Mouse (Mus musculus) kidney, adult 11 months (tissue): Measurements from ENCODE around the gene Col6a4.

Source experiments
- DNase-seq: peaks from one replicate; pipeline ENCODE4 v3.0.0; 2022

The Col6a4 gene

GRCm38 (mm10) chr9:106071651-106072050 is 24.9 kb downstream of the Col6a4 start:
- no peak for DNase-seq

DNA sequence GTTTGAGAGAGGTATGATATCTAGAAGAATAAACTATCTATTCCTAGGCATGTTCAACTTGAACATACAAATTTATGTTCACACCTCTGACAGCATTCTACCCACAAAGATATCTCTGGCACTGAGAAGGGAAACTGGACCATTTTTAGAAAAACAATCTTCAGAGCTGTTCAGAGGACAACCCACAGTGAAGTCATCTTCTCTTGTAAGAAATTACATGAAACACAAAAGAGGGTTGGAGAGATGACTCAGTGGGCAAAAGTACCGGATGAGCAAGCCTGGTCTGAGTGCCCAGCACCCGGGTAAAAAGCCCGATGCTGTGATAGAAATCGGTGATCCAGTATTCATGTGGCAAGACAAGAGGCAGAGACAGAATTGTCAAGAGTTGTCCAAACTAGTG is 43.1 kb downstream of the Col6a4 start:
- DNase-seq = no peak

GRCm38 (mm10) chr9:106043921-106044503 is 52.6 kb downstream of the Col6a4 start:
- no peak for DNase-seq

GRCm38 (mm10) chr9:106039915-106040659 is 56.5 kb downstream of the Col6a4 start:
- no peak for DNase-seq

DNA sequence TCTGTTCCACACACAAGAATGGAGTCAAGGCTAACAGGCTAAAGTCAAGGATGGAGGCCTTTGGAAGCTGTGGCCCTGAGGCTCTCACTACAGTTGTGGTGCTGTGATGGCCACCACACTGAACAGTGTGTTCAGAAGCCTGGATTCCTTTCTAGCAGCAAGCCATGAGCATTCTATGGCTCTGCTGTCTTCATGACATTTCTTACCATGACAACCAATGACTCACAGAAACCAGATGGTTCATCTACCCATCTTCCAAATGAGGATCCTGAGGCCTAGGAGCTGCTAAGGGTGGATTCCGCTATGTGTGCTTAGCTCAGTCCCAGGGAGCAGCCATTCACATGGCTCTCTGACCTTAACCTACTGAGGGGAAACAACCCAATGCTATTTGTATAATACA is 57.3 kb downstream of the Col6a4 start:
- DNase-seq = no peak

DNA sequence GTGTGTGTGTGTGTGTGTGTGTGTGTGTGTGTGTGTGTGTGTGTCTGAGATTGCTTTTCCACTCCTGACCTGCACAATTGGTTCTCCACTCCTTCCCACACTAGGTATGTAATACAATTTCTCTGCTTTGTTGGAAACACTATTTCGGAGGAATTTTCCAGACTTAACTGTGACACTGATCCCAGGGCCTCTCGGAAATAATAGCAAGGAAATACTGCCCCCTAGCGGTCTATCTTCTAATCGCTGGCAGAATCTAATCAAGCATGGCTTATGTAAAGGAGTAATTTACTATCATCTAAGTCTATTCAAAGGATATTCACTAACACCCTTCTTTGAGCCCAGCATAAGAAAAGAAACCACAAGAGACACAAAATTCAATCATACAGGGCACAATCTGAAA is 57.7 kb downstream of the Col6a4 start:
- DNase-seq = no peak

DNA sequence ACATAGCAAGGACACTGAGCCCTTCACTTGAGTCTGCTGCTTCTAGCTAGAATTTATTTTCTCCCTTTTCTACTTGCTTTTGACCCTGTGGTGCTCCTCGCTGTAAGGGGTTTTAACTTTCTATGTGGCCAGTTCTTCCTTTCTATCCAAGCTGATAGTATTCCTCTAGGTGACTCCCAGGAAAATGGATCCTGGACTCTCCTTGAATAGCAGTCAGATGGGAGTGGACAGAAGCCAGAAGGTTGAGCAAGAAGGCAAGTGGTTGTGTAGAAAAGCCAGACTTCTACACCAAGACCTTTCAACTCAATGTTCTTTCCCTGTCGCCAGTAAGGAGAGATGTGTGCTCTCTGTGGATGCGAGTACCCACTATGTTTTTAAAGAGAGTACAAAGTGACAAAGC is 80.9 kb downstream of the Col6a4 start:
- DNase-seq = no peak

DNA sequence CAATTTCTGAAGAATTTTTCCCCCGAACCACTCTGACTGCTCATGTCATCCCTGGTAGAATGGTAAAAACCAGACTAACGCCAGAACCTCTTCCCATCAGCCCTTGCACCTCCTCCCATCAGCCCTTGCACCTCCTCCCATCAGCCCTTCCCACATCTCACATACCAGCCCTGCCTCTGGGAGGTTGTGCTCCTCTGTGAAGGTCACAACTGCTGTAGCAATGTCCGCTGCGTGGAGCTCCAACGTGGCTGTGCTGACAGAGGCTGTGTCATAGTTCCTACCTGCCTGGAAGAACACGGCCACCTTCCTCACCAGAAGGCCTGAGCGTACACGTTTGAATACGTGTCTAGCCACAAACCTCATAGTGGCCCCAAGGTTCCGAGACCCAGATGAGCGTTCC is 83.4 kb downstream of the Col6a4 start:
- DNase-seq = no peak

- no peak for DNase-seq
Observed at GRCm38 (mm10) chr9:105997955-105998354, 98.6 kb downstream of the Col6a4 start.

DNA sequence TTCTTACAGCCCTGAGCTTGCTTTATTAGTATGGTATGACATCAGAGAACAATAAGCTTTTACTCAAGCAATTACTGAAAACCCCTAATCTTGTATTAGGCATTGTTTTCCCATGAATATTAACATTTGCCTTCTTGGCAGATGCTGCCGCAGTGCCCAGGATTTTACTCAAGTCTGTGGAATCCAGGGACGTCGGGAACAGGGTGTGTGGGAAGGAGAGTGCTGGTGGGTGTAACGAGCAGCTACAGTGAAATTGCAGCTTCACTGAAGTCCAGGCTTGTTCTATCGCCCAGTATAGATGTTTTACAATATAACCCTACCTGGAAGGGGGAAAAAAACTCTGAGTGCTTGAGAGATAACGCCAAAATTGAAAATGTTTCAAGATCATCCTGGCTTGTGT is 104.2 kb downstream of the Col6a4 start:
- no peak for DNase-seq

- DNase-seq = no peak
Observed at GRCm38 (mm10) chr9:105990099-105990498, 106.5 kb downstream of the Col6a4 start.

DNA sequence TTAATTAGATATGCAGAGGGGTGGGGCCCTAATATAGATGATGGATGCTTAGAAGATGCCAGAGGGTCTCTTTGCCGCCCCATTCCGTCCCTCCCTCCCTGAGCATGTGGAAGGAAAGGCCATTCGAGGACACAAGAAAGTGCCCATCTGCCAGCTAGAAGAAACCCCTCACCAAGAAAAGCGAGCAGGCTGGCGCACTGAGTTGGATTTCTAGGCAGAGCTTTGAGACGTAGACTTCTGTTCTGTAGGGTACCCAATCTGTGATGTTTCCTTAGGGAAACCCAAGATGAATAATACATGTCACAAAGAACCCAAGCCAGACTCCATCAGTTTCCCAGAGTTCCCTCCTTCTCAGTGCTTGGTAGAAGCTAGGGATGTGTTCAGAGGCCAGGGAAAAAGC is 107.1 kb downstream of the Col6a4 start:
- no peak for DNase-seq

DNA sequence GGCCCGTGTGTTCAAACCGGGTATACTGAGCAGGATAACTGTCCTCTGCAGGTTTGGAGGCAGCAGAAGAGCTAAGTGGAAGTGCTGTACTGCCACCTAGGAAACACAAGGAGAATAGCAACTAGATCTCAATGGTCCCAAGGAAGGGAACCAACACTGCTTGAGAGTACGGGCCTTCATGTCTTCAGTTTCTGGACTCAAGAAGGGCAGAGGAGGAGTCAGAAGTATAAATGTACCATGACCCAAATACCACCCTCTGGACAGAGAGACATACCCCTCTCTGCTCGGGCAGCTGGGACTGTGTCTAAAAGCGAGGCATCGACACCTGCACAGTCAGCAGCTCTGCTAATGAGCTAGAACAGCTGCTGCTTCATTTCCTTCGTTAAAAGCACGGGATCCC is 108.5 kb downstream of the Col6a4 start:
- DNase-seq = no peak

DNA sequence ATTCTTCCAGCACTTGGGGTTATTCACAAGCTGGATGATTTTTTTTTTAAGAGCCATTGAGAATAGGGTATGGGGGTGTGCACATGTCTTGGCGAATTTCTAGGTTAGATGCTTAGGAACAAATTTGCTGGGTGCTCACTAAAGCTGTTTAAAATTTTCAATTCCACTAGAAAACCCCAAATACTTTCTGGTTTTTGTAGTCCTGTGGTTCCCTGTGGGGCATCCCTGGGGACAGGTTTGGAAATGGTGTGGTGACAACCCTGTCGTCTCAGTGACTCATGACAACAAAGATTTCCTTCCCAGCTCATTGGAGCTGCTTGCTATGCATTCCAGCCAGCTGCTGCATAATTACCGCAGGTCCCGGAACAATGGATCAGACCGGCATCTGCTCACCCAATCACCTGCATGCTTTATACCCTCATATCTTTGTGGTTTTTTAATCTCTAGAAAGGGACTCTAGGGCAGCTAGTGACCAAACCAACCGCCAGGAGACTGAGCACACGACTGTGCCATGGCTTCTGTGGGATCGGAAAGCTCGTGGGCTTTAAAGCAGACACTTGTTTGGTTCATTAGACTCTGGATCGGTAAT is 111.6 kb downstream of the Col6a4 start:
- DNase-seq = no peak

DNA sequence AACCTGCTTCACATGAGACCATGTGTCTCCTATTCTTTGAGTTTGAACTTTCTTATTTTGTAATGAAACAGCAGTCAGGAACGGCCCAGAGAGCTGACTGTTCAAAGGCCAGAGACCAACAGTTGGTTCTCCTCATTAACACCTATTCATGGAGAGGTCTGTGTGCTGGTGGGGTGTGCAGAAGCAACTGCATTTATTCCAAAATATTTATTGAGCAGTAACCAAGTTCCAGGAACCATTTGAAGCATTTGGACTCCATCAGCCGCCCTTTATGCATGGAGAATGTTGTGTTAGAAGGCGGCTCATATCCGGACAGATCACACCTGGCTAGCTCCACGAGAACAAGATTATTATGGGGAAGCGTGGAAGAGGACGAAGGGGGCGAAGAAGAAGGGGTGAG is 118.1 kb downstream of the Col6a4 start:
- no peak for DNase-seq

DNA sequence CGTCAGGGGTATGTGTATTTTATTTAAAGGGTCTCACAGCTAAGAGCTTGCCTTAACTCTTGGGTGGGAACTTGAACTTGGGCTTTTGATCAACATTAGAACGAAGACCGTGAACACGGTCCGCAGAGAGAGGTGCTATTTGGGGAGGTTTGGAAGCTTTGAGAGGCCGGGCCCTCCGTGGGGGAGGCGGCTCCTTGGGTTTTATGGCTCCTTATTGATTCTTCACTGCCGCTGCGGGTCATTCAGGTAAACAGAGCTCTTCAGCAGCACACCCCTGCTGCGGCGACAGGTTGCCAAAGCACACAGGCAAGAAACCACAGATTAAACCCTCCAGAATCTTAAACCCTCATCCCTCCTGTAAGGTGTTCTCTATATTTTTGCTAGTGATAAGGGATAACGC is 119.7 kb downstream of the Col6a4 start:
- DNase-seq = no peak

DNA sequence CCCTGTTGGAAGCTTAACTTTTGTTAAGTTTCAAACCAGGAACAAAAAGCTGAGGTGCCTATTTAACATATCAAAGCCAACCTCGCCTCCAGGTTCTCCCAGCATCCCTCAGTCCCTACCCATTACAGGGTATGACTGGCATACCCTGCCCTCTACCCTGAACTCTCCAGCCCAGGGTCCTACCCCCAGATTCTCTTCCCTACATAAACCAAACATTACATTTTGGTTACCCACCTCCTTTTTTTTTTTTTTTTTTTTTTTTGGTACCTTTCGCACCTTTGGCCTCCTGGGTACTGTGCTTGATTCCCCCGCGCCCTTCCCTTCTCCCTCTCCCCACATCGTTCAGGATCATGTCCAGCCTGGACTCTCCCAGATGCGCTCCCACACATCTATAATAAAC is 120.3 kb downstream of the Col6a4 start:
- no peak for DNase-seq

DNA sequence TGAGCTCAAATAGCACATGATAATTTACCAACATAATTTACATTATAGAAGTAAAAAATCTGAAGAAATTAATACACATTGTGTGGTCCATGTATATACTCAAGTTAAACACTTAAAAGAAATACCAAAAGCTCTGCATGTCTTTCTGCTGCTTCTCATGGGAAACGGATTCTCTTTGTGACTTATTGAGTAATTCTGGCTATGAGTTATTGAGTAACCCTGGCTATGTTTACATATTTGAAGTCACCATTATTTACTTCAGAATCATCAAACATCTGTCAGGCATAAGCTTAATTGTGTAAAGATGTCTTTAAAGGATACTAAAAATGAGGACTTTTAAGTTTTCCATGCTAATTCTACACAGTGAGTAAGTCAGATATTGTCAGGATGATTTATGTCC is 122.8 kb downstream of the Col6a4 start:
- no peak for DNase-seq

- DNase-seq = no peak
Observed at GRCm38 (mm10) chr9:105972031-105972430, 124.6 kb downstream of the Col6a4 start.

DNA sequence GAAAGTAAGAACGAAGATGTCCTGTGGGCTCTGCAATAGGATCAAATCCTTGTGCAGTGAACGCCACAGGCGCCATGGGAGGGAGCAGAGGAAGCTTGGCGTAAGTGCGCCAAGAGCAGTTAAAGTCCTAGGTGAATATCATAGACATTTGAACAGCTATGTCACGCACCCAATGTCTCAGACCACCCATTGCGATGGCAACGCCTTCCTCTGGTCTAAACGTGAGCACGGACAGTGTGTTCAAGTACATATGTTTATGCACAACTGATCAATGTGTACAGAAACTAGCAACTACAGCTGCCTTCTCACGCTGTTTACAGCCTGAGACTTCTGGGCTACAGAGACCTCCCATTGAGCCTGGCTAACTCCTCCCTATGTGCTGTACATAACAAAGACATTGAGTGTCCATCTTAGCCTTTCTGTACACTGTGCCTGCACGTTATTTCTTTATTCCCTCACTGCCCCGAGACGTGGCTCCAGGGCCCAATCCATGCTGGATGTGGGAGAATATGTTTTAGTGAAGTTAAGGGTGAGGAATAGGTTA is 125.2 kb downstream of the Col6a4 start:
- no peak for DNase-seq

GRCm38 (mm10) chr9:105970901-105971300 is 125.7 kb downstream of the Col6a4 start:
- no peak for DNase-seq

- no peak for DNase-seq
Observed at GRCm38 (mm10) chr9:105967976-105968375, 128.6 kb downstream of the Col6a4 start.

- peak; percentile 50 for DNase-seq
Observed at GRCm38 (mm10) chr9:105960533-105960932, 136.1 kb downstream of the Col6a4 start, which contains the start of gene Col6a5. Gene Col6a5 (minus strand): TSS chr9:105960643.

DNA sequence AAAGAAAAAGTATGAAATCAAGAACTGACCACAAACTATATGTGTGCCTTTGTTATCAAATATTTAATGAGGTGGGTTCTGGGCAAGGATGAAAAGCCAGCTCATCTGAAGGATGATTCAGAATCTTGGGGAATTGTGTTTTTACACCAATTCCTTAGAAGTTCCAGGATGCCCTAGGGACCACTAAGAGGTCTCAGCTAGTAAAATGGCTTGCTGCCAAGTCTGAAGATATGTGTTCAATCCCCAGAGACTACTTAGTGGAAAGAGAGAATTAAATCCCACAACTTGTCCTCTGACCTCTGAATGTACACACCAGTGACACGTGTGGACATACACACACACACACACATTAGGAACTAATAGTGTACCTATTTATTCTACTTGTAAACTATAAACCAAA is 137.5 kb downstream of the Col6a4 start:
- DNase-seq = no peak
